Mouse (Mus musculus) intestine, embryonic 16.5 days (tissue): Measurements from ENCODE around the gene Cyb5b. TPM values are rescaled to one million over a fixed set of nuclear protein-coding genes. Genes with fewer than 3 reads are reported as not detected.

Experiments
- ATAC-seq: fragments of 200-750 bp; cut with Nextera tagmentation; 2 replicates; pipeline ENCODE4 v1.8.0; 2017; ENCODE audit warnings: moderate TSS enrichment, moderate library complexity
- H3K27ac ChIP-seq: fragments of 300-500 bp; sonication (generic); 2 replicates; pipeline ENCODE4 v1.5.1; 2014; ENCODE audit warnings: mild to moderate bottlenecking, low read length
- H3K27me3 ChIP-seq: fragments of 300-500 bp; sonication (generic); replicated peaks from 2 replicates; pipeline ENCODE4 v1.6.1; 2014; ENCODE audit warnings: low read length, control low read depth, mixed read lengths; ENCODE audit not compliant: control insufficient read depth, insufficient read depth
- H3K36me3 ChIP-seq: fragments of 300-500 bp; sonication (generic); 2 replicates; pipeline ENCODE4 v1.6.1; 2014; ENCODE audit warnings: low read length, control low read depth; ENCODE audit not compliant: control insufficient read depth, insufficient read depth
- H3K4me1 ChIP-seq: fragments of 300-500 bp; sonication (generic); 2 replicates; pipeline ENCODE4 v1.6.1; 2014; ENCODE audit warnings: low read length, control low read depth, mixed read lengths; ENCODE audit not compliant: control insufficient read depth, insufficient read depth
- H3K4me2 ChIP-seq: fragments of 300-500 bp; sonication (generic); 2 replicates; pipeline ENCODE4 v1.6.1; 2014; ENCODE audit warnings: low read depth, low read length, control low read depth
- H3K4me3 ChIP-seq: fragments of 300-500 bp; sonication (generic); 2 replicates; pipeline ENCODE4 v1.5.1; 2014; ENCODE audit warnings: mild to moderate bottlenecking, low read length
- H3K9ac ChIP-seq: fragments of 300-500 bp; sonication (generic); 2 replicates; pipeline ENCODE4 v1.6.1; 2014; ENCODE audit warnings: low read depth, low read length
- H3K9me3 ChIP-seq: fragments of 300-500 bp; sonication (generic); 2 replicates; pipeline ENCODE4 v1.6.1; 2016; ENCODE audit warnings: low read length, control low read depth; ENCODE audit not compliant: control insufficient read depth
- WGBS: fragments of 180-500 bp; shearing (Covaris S2); extraction: QIAGEN DNeasy Blood & Tissue Kit; methylation state at CpG from one replicate; pipeline ENCODE4 v1.1.7; 2014; 5-methylcytosine and 5-hydroxymethylcytosine counted together
- polyA plus RNA-seq: library from polyadenylated mRNA; unstranded; fragments of >200 nt; fragmentation: Nextera tagmentation; extraction: Ambion mirVana; gene quantifications from 2 replicates; pipeline ENCODE4 v1.2.1, GENCODE M21; 2015

Cyb5b gene
- polyA plus RNA-seq, 1 experiment from 2014 or later: 155 TPM

DNA sequence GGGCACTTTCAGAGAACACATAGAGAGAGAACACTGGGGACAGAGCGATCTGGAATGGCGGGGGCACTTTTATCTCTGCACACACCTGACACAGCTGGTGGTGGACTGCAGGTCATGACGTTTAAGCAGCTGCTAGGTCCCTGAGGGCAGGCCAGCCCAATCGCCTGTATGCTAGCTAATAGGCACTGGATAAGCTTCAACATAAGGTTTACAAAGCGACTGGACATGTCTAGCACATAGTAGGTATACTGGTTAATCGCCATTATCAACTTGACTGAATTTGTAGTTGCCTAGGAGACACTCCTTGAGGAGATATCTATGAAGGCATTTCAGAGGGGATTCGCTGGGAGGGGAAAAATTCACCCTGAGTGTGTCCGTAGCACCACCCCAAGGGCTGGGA is 26.1 kb upstream of the Cyb5b start:
- Histone ChIP-seq H3K4me1 (peaks cover 20% of the 10 kb centered on the region), H3K27ac (no peak overlapping the region), H3K4me2 (no peak overlapping the region), H3K9me3 (no peaks in the 10 kb centered on the region), H3K36me3 (0 out of 2 replicates have a peak, but pooled peaks cover 2% of the 10 kb centered on the region), H3K9ac (no peak overlapping the region), H3K4me3 (no peak overlapping the region), H3K27me3 (no peaks in the 10 kb centered on the region)
- no peak for ATAC-seq
- WGBS: 75% methylated on average over 8 of the region's 8 CpGs

DNA sequence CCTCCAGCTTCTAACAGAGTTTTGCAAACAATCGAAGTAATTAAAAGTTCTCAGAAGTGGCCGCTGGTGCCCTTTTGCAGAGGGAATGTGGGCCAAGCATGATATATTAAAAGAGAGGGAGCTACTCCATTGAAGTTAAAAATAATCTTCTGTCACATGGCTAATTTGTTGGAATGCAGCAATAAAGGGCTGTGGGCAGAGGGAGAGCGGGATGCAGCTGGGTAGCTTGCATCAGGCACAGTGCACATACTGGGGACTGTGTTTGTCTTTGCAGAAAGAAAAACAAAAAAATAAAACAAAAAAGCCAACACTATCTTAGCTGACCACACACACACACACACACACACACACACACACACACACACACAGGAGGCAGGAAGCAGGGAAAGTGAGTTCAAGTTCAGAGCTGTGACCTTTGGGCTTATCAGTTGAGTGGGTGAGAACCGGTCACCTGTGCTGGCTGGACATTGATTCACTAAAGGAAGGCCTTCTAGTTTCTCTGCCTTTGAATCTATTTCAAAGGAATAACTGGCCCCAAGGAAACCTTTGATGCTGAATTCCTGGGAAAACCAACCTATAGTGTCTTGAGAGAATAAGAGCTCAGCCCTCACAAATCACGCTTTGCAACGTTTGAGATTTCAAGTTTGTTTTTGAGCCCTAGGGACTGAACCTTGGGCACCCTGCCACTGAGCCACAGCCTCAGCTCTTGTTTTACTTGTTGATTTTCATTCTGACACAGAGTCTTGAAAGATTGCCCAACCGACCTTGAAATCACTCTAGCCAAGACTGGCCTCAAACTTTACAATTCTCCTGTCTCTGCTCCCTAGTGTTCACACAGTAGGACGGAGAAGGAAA is 21.0 kb upstream of the Cyb5b start:
- no peak overlapping the region for H3K27ac ChIP-seq
- peak; percentile 47 for ATAC-seq

GRCm38 (mm10) chr8:107130028-107130427 is 20.4 kb upstream of the Cyb5b start:
- H3K9me3 ChIP-seq: no peaks in the 10 kb centered on the region
- H3K4me1 ChIP-seq: peaks cover 12% of the 10 kb centered on the region
- ATAC-seq: no peak
- H3K9ac ChIP-seq: no peak overlapping the region
- no peak overlapping the region for H3K27ac ChIP-seq
- no peaks in the 10 kb centered on the region for H3K27me3 ChIP-seq
- H3K36me3 ChIP-seq: no peaks in the 10 kb centered on the region
- H3K4me2 ChIP-seq: no peak overlapping the region
- 86% methylated on average over 6 of the region's 6 CpGs for WGBS
- no peak overlapping the region for H3K4me3 ChIP-seq

More for the DNA sequence above, 21.0 kb upstream of the Cyb5b start:
- no peak overlapping the region for H3K9ac ChIP-seq
- H3K4me1 ChIP-seq: peaks cover 12% of the 10 kb centered on the region
- no peaks in the 10 kb centered on the region for H3K9me3 ChIP-seq
- H3K4me3 ChIP-seq: no peak overlapping the region
- WGBS: 54% methylated on average over 8 of the region's 8 CpGs
- H3K36me3 ChIP-seq: 0 out of 2 replicates have a peak, but pooled peaks cover 2% of the 10 kb centered on the region
- no peaks in the 10 kb centered on the region for H3K27me3 ChIP-seq
- no peak overlapping the region for H3K4me2 ChIP-seq

DNA sequence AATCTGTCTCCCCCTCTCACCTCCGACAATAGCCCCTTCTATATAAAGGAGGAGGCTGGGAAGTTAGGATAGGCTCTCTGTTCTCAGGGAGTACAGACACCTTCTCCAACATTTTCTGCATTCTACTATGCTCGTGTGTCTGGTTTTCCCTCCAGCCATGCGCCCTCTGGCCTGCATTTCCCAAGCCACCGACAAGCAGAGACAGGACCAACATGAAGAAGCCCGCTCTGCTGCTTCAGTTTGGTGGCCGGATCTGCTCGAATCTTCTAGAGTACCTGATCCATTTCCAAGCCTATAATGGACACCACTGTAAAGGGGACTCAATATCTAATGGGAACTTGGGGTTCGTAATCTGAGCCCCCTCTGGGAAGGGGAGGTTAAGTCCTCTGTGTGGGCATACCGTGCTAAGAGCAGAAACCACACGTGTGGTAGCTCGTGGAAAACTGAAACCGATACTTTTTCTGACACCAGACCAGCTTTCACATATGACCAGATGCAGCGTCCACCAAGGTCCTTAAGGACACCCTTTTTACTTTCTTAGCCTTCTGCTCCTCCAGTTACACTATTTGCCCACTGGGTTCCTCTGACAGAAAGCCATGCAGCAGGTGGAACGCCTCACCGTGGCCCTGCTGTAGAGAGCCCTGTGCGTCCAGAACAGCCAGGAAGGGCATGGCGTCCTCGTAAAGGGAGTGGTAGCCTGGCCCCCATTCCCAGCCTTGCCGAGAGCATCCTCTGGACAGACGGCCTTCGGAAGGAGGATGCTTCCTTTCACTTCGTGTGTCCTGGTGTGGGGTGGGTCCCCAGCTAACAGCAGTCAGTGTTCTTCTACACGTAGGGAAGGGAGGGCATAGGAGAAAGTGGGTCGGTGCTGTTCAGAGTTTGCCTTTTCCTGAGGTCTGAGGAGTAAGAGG is 17.6 kb upstream of the Cyb5b start:
- Histone ChIP-seq H3K4me3 (no peak overlapping the region), H3K27me3 (no peaks in the 10 kb centered on the region), H3K27ac (no peak overlapping the region), H3K9me3 (no peaks in the 10 kb centered on the region), H3K4me1 (peaks cover 14% of the 10 kb centered on the region), H3K4me2 (no peak overlapping the region), H3K36me3 (no peaks in the 10 kb centered on the region), H3K9ac (no peak overlapping the region)
- ATAC-seq: no peak
- 77% methylated on average over 24 of the region's 24 CpGs for WGBS

- Histone ChIP-seq H3K9me3 (no peaks in the 10 kb centered on the region), H3K9ac (0 out of 2 replicates have a peak overlapping the region, but pooled peaks have one; percentile 16), H3K36me3 (no peaks in the 10 kb centered on the region), H3K27me3 (no peaks in the 10 kb centered on the region), H3K27ac (0 out of 2 replicates have a peak overlapping the region, but pooled peaks have one; percentile 12), H3K4me3 (no peak overlapping the region), H3K4me1 (peaks cover 13% of the 10 kb centered on the region), H3K4me2 (0 out of 2 replicates have a peak overlapping the region, but pooled peaks have one; percentile 17)
- WGBS: 53% methylated on average over 6 of the region's 6 CpGs
- peak; percentile 58 for ATAC-seq
Measured at GRCm38 (mm10) chr8:107133881-107134280, 16.6 kb upstream of the Cyb5b start.

- no peak overlapping the region for H3K27ac ChIP-seq
- H3K27me3 ChIP-seq: no peaks in the 10 kb centered on the region
- H3K9ac ChIP-seq: no peak overlapping the region
- ATAC-seq: no peak
- H3K4me3 ChIP-seq: no peak overlapping the region
- H3K4me1 ChIP-seq: peaks cover 25% of the 10 kb centered on the region
- 50% methylated on average over 8 of the region's 8 CpGs for WGBS
- no peak overlapping the region for H3K4me2 ChIP-seq
- no peaks in the 10 kb centered on the region for H3K9me3 ChIP-seq
- H3K36me3 ChIP-seq: no peaks in the 10 kb centered on the region
Measured at GRCm38 (mm10) chr8:107136003-107136612, 14.3 kb upstream of the Cyb5b start.

GRCm38 (mm10) chr8:107137591-107137990 is 12.8 kb upstream of the Cyb5b start:
- Histone ChIP-seq H3K4me1 (peaks cover 28% of the 10 kb centered on the region), H3K27me3 (no peaks in the 10 kb centered on the region), H3K4me3 (no peak overlapping the region), H3K9me3 (no peaks in the 10 kb centered on the region), H3K27ac (no peak overlapping the region), H3K9ac (no peak overlapping the region), H3K4me2 (no peak overlapping the region), H3K36me3 (no peaks in the 10 kb centered on the region)
- no peak for ATAC-seq
- 86% methylated on average over 6 of the region's 6 CpGs for WGBS

- H3K36me3 ChIP-seq: no peaks in the 10 kb centered on the region
- no peaks in the 10 kb centered on the region for H3K27me3 ChIP-seq
- H3K4me2 ChIP-seq: no peak overlapping the region
- H3K9me3 ChIP-seq: no peaks in the 10 kb centered on the region
- no peak for ATAC-seq
- H3K4me3 ChIP-seq: no peak overlapping the region
- H3K9ac ChIP-seq: no peak overlapping the region
- no peak overlapping the region for H3K27ac ChIP-seq
- peaks cover 32% of the 10 kb centered on the region for H3K4me1 ChIP-seq
- 72% methylated on average over 5 of the region's 5 CpGs for WGBS
Measured at GRCm38 (mm10) chr8:107138338-107138737, 12.1 kb upstream of the Cyb5b start.
